Mouse (Mus musculus): ENCODE results near the gene Ube2t.

GRCm38 (mm10) chr1:135023583-135023982 is 61.2 kb downstream of the Ube2t start:
- TF ChIP-seq CTCF (IDR thresholded peaks at IDR 0.05; ENCODE audit: borderline replicate concordance, insufficient read depth, low read depth, low read length) (no peak), POLR2A (IDR thresholded peaks at IDR 0.05; ENCODE audit: borderline replicate concordance, insufficient read depth, low read length) (no peak)

Data from cerebellum, adult 2 months (tissue).